Mouse (Mus musculus) erythroblast, adult 5-6 weeks (primary cell): ENCODE results near the gene Maf. TPM values are rescaled to one million over a fixed set of nuclear protein-coding genes. Genes with fewer than 3 reads are reported as not detected.

Source experiments
- ATAC-seq: replicated peaks from 2 replicates; pipeline ENCODE4 v1.8.0; 2016; ENCODE audit warnings: moderate number of reproducible peaks, mild to moderate bottlenecking, moderate TSS enrichment, inconsistent platforms; ENCODE audit not compliant: poor library complexity, low FRiP score, severe bottlenecking
- total RNA-seq, 2 experiments: library from RNA; stranded (forward) in 1 of 2; stranded (reverse) in 1 of 2; fragments of 150-400 nt in 1 of 2; fragments of 200-764, 138-1000 nt in 1 of 2; gene quantifications; 2 replicates each; pipeline versions ENCODE4 v1.2.3 to v1.2.4; 2015 to 2017; ENCODE audit warnings: low replicate concordance in 2 of 2

Maf gene
- total RNA-seq, 2 experiments from 2014 or later: 4.0 to 4.1 TPM

DNA sequence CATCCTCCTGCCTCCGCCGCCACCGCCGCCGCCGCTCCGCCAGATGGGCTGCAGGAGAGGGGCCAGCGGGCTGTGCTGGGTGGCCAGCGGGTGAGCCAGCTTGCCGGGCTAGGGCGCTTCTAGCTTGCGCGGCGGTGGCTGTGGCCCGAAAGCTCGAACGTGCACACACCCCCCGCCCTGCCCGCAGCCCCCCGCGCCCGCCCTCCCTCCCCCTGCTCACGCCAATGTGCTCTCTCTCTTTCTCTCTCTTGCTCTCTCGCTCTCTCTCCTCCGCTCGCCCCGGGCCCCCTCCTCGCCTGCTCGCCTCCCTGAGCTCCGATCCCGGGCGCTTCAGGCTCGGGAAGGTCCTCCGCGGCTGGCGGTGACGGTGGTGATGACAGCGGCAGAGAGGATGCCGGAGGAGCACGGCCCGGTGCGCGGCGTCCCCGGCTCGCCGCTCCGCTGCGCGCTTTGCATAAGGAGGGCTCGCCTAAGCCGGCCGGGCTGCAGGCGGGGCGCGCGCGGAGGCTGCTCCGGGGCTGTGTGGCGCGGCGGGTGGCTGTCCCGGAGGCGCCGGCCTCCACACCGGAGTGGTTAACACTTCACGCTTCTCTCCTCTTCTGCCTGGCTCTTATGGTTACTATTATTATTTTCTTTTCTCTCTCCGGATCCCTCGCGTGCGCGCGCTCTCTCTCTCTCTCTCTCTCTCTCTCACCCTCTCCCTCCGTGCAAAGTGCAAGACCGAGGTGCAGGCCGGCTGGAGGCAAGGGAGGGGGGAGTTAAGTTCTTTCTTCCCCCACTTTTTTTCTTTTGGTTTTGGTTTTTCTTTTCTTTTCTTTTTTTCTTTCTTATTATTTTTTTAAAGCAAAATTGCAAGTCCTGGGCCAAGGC is 498 bp downstream of the Maf start:
- no peak for ATAC-seq

DNA sequence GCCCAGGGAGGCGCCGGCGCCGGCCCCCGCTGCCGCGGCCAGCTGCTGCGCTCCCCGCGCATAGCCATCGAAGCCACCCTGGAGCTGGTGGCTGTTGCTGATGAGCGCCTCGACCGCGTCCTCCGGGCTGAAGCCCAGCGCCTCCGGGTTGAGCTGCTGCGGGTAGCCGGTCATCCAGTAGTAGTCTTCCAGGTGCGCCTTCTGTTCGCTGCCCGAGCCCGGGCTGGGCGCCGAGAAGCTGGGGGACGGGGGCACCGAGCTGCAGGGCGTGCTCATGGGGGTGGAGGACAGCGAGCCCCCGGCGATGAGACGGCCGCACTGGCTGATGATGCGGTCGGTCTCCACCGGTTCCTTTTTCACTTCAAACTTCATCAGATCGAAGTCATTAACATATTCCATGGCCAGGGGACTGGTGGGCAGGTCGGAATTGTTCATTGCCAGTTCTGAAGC is 1.2 kb downstream of the Maf start:
- ATAC-seq: no peak

DNA sequence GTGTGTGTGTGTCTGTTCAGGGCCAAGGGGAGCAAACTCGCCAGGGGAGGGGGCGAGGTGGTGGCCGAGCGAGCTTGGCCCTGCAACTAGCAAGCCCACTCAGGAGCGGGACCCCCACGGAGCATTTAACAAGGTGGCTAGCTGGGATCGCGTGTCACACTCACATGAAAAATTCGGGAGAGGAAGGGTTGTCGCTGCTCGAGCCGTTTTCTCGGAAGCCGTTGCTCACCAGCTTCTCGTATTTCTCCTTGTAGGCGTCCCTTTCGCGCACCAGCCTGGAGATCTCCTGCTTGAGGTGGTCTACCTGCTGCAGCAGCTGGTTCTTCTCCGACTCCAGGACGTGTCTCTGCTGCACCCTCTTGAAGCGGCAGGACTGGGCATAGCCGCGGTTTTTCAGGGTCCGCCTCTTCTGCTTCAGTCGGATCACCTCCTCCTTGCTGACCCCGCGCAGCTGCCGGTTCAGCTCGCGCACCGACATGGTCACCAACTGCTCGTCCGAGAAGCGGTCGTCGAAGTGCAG is 1.9 kb downstream of the Maf start:
- no peak for ATAC-seq

DNA sequence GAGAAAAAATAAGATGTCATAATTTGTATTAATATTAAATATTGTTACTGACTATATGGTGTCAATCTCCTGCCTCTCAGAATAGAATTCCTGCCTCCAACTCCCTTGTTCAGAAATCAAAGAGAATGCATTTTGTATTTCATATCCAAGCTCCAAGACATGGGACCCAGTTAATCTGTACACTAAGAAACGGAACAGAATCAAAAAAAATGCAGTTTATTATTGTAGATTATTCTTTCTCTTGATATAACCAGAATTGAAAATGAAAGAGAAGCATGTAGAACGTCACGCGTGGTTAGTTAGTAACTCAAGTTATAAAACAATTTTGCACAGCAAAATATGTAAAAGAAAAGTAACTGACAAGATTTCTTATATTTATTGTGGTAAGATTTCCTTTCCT is 4.5 kb downstream of the Maf start:
- no peak for ATAC-seq

DNA sequence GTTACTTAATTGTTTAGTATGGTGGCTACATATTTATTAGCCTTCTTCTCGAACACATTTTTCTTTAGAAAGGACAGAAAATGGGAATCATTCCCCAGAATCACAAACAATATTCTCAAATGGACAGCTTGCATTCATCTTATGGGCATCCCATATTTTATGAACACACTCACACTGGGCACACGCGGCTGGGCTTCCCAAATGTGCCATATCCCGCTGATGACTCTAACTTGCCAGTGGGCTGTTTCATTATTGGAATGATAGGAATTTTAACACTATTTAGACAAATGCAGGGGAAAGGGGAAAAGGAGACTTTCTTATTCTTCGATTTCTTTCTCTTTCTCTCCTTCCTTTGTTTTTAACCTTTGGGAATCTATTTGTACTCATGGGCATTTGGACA is 6.6 kb downstream of the Maf start:
- no peak for ATAC-seq

DNA sequence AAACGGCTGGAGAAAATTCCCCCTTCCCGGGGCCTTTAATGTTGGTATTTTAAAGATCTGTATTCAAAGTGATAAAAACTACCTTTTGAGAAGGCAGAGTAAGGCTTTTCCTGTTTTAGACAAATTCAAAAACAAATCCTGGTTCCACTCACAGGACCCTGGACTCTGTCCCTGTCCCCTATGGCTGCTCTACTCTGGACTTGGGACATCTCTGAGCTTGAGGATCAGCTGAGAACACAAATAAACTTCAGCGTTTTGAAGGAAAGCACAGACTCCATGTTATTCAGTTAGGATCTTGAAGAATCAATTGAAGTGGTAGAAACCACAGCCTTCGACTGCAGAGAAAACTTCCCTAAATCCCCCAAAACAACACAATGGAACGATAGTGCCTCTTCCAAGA is 8.4 kb downstream of the Maf start:
- no peak for ATAC-seq

DNA sequence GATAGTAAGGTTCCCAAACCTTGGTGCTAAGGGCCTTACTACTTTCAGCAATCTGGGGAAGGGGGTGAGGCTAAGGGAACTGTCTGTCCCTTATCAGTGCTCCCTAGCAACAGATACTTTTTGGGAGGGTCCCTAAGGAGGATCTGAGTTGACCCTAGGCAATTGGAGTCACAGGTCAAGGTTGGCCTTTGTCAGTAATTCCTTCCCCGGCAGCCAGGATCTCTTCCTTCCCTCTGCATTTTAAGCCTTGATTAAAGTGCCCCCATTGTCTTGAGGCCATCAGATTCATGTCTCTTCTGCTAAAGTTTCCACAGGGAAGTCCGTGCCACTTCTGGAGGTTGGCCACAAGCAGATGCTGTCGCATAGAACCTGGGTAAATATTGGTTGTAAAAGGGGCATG is 10.2 kb downstream of the Maf start:
- no peak for ATAC-seq

DNA sequence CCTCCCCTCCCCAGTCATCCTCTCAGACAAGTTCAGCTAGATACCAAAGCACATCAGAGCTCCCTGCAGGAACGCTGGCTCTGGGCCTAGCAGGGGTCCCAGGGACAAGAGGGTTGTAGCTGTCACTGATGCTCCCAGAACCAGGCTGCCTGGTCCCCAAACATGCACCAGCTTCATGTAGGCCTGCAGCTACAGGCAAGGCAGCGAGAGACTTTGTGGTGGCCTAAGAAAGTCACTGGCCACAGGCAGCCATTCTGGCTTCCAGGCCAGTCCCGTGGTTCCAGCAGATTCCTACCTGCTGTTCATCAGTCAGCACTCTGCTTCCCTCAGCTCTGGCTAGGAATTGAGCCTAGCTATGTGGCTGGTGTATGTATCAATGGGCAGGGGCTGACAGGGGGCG is 10.9 kb downstream of the Maf start:
- ATAC-seq: no peak

DNA sequence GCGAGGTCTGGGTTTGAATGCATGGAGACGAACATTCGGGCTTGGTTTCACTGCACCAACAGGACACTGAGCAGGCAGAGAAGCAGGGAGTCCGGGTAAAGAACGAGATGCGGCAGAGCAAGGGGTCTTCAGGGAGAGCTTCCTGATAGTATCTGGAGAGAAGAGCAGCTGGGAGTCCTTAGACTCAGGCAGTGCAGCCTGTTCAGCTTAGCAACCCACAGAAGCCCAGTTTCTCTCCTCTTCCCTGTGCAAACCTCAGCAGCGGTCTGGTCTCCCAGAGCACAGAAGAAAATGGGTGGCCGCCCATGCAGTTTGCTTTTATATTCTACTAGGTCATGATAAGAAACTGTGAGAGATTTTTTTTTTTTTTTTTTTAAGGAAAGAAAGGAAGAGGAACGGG is 20.2 kb downstream of the Maf start:
- no peak for ATAC-seq

DNA sequence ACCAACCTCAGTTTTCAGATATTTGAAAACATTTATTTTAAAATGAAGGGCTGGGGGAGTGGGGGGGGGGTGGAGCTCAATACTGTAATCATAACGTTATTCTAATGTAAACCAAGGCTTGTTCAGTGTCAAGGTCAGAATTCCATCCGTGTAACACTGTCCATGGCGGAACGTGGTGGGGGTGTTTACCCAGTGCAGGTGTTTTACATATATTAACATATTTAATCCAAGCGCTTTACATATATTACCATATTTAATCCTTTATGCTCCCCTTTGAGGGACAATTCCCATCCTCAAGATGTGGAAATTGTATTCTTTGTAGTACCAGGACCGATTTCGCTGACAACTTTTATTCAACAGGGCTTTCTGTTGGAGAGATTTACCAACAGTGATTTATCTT is 24.3 kb downstream of the Maf start:
- no peak for ATAC-seq

DNA sequence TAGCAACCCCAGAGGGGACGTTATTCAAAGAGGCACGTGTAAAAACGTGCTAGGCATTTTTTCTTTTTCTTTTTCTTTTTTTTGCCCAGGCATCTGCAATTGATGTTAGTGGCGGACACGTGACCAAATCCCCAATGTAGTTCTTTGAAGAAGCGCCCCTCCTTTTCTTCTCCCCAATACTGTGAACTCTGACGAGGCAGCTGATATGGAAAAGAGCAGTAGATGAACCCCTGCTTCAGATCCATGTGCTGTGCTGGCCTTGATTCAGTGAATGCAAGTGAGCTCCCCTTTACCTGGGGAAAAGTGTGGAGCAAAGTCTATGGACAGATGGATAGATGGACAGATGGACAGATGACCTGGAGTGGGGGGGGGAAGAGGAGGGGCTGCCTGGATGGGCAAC is 28.1 kb downstream of the Maf start:
- ATAC-seq: no peak

DNA sequence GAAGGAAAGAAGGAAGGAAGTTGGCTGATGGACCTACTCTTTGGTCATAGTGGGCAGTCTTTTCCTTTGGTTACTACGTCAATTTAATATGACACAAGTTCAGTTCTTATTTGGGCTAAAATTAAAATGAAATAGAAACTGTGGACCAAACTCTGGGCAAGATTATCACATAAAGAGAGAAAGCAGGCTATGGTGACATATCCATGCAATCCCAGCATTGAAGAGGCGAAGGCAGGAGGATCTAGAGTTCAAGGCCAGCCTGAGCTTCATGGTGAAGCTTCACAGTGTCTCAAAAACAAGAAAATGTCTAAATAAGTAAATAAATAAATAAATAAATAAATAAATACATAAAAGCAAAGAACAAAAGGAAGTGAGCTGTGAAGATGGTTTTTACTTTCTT is 42.7 kb downstream of the Maf start:
- no peak for ATAC-seq

DNA sequence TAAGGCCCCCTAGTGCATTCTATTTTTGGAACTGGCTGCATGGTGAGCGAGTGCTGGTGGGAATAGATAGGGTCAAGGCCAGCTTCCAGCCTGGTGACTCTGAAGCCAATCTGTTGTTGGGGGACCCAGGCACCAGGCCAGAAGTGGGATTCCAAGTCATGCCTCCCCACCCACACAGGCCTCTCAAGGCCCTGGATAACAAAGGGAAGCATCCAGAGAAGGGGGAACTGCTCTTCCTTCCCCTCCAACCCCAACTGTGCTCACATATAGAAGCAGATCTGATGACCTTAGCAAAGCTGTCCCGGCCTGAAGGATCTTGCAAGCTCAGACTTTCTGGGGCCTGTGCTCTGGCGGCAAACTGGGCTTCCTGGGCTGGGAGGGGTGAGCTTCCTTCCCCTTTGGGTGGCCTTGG is 57.5 kb downstream of the Maf start:
- ATAC-seq: no peak

DNA sequence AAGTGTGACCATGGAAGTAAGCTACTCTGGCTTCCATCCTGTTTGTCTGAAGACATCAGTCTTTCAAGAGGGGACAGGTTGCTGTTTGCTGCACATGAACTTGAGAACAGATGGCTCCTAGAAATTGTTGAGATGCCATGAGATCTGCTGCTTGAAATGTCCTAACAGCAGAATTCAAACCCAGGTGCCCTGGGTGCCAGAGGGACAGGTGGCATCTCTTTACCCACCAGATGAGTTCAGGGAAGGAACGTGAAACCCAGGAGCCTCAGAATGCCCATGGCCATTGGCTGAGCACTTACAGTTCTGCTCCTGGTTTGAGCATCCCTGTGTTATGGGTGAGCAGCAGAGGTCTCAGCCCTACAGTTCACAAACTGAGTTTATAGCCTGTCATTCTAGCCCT is 62.5 kb downstream of the Maf start:
- ATAC-seq: no peak

DNA sequence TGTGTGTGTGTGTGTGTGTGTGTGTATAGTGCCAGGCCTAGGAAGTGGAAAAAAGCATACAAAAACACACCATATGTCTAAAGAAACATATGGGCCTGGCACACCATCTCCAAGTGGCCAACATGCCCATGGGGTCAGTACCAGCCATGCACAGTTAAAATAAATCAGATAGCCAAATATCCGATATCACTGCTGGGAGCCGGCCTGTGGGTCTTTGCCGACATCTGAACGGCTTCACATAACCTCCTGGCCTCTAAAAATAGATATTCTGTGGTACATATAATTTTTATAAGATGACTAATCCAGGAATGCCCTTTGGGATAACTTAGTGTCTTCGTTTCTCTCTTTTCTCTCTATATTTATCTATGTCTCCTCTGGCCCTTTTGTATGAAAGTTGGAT is 65.7 kb downstream of the Maf start:
- ATAC-seq: no peak

DNA sequence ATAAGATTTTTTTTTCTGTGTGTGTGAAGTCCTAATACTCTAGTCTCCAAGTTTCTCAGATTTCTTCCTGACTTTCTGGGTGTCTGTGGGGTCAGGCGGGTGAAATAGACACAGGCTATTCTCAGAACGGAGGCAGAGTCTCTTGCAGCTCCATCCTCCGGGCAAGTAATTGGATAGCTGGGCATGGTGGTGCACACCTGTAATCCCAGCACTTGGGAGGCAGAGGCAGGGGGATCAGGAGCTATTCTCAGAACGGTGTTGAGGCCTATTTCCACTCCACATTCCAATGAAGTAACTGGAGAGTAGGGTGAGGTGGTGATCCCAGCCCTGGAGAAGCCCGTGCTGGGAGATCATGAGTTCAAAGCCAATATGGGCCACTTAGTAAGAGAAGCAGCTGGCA is 67.6 kb downstream of the Maf start:
- no peak for ATAC-seq

DNA sequence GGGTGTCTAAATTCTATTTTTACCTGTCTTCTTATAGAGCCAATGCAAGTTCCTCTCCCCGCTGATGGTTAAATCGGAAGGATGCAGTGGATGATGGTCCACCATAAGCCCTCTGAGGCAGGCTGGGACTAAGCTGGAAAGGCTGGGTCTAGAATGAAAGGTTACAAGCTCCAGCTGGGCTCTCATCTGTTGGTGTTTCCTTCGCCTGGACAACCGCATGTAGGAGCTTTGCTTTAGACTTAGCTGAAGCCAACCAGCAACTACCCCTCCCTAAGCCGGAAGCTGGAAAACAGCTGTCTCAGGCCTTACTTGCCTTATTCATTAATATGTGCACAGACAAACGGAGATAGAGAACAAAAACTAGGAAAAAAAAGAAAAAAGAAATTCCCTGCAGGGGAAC is 70.8 kb downstream of the Maf start:
- ATAC-seq: no peak
